Mouse (Mus musculus) midbrain, embryonic 14.5 days (tissue): ENCODE results near the gene Ube2h. TPM values are rescaled to one million over a fixed set of nuclear protein-coding genes. Genes with fewer than 3 reads are reported as not detected.

Experiments used
- ATAC-seq: fragments of 200-750 bp; cut with Nextera tagmentation; 2 replicates; pipeline ENCODE4 v1.8.0; 2017; ENCODE audit warnings: moderate number of reproducible peaks, moderate library complexity; ENCODE audit not compliant: low FRiP score, low TSS enrichment
- DNase-seq: peaks from one replicate; pipeline ENCODE4 v3.0.0-alpha.2; 2015
- H3K27ac ChIP-seq: fragments of 300-500 bp; sonication (generic); replicated peaks from 2 replicates; pipeline ENCODE4 v1.5.1; 2014; ENCODE audit warnings: mild to moderate bottlenecking, low read depth, low read length, moderate library complexity
- H3K27me3 ChIP-seq: fragments of 300-500 bp; sonication (generic); 2 replicates; pipeline ENCODE4 v1.6.1; 2014; ENCODE audit warnings: low read length, control low read depth, mixed read lengths; ENCODE audit not compliant: control insufficient read depth, insufficient read depth
- H3K36me3 ChIP-seq: fragments of 300-500 bp; sonication (generic); 2 replicates; pipeline ENCODE4 v1.6.1; 2014; ENCODE audit warnings: low read length, control low read depth; ENCODE audit not compliant: control insufficient read depth, insufficient read depth
- H3K4me1 ChIP-seq: fragments of 300-500 bp; sonication (generic); 2 replicates; pipeline ENCODE4 v1.6.1; 2014; ENCODE audit warnings: mild to moderate bottlenecking, antibody characterized with exemption, low read length, control low read depth; ENCODE audit not compliant: control insufficient read depth, insufficient read depth
- H3K4me2 ChIP-seq: fragments of 300-500 bp; sonication (generic); 2 replicates; pipeline ENCODE4 v1.6.1; 2014; ENCODE audit warnings: mild to moderate bottlenecking, low read length, moderate library complexity
- H3K4me3 ChIP-seq: fragments of 300-500 bp; sonication (generic); replicated peaks from 2 replicates; pipeline ENCODE4 v1.5.1; 2014; ENCODE audit warnings: low read depth, low read length
- H3K9ac ChIP-seq: fragments of 300-500 bp; sonication (generic); replicated peaks from 2 replicates; pipeline ENCODE4 v1.6.1; 2014; ENCODE audit warnings: mild to moderate bottlenecking, low read length, moderate library complexity
- H3K9me3 ChIP-seq: fragments of 300-500 bp; sonication (generic); 2 replicates; pipeline ENCODE4 v1.6.1; 2016; ENCODE audit warnings: low read length, control low read depth, mixed read lengths; ENCODE audit not compliant: control insufficient read depth
- WGBS: fragments of 180-500 bp; shearing (Covaris S2); extraction: QIAGEN DNeasy Blood & Tissue Kit; methylation state at CpG from one replicate; pipeline ENCODE4 v1.1.7; 2014; 5-methylcytosine and 5-hydroxymethylcytosine counted together
- polyA plus RNA-seq: library from polyadenylated mRNA; unstranded; fragments of >200 nt; fragmentation: Nextera tagmentation; extraction: Ambion mirVana; gene quantifications from 2 replicates; pipeline ENCODE4 v1.2.1, GENCODE M21; 2014

Gene Ube2h
- polyA plus RNA-seq, 1 experiment from 2014 or later, result 76.5 TPM

DNA sequence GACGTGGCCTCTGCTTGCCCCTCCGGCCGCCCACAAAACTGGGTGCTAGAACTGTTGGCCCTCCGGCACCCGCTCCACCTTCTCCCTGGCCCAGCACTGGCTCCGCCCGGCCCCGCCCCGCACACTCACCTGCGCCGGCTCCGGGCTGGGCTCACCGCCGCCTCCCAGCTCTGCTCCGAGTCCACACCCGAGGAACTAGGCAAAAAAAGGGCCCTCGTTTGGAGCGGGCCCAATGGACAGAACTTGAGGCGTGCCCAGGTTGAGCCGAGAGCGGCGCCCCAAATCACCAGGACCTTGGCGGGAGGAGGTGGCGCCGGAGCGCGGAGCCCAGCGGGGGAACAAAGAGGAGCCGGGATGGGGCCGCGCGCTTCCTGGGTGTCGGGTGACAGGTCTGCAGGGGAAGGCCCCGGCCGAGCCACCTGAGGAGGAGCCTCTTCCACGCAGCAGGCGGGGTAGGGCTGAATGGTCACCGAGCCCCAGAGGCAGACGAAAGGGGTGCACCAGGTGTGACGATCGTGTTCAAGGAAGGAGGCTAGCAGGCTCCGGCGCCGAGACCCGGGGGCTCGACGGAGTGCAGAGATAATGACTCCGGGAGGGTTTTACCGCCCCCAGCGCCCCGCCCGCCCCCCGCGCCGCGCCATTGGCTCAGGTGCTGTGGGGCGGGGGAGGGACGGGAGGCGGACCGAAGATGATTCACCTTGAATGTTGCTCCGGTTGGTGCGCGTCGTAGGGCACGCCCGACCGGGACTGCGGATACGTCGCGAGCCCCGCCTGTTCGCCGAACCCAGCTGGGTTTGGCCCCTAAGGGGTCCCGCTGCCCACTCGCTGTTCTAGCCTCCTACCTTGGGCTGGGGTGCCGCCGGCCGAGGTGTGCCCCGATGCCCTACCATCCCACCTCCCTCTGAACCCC, 130.5 kb downstream of the Ube2h start:
- no peak for ATAC-seq

DNA sequence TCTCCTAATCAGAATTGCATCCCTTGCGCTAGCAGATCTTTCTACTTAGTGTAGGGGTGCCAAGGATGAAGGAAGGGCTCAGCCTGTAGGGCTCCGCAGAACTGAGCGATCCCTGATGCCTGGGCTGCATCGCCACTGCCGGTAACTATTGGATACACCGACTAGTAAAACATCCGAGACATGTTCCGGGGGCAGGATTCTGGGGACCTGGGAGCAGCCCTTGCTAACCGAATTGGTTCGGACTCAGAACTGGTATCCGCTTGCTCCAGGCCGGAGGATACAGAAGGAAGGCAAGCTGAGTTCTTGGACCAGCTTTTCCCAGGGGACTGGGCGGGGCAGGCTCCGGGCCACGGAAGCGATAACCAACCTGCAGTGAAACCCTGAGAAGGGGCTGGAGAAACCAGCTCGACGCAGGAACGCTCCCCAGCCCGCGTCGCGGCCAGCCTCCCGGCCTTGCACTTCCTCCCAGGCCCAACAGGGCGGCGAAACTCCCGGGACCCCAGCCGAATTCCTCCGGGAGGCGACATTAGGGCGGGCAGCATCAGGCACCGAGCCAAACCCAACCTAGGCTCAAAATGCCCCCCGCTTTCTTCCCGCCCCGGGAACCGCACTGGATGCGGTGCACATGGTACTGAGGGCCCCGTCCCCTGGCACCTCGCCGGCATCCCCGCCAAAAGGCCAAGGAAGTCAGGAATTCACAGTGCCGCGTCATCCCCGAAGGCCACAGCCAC, 131.4 kb downstream of the Ube2h start:
- ATAC-seq (no peak), DNase-seq (peak; percentile 67)
- Histone ChIP-seq H3K9me3 (no peaks in the 10 kb centered on the region), H3K4me3 (peak overlapping the region; percentile 19), H3K9ac (no peak overlapping the region), H3K4me2 (peak overlapping the region; percentile 39), H3K36me3 (no peaks in the 10 kb centered on the region), H3K4me1 (0 out of 2 replicates have a peak, but pooled peaks cover 19% of the 10 kb centered on the region), H3K27ac (no peak overlapping the region), H3K27me3 (peaks cover 81% of the 10 kb centered on the region)
- 2% methylated on average over 44 of the region's 44 CpGs for WGBS

More for the DNA sequence above, 130.5 kb downstream of the Ube2h start:
- WGBS, result under 1% methylated on average over 79 of the region's 80 CpGs
- no peaks in the 10 kb centered on the region for H3K9me3 ChIP-seq
- no peaks in the 10 kb centered on the region for H3K36me3 ChIP-seq
- peaks cover 90% of the 10 kb centered on the region for H3K27me3 ChIP-seq
- peak overlapping the region; percentile 19 for H3K4me3 ChIP-seq
- no peak overlapping the region for H3K27ac ChIP-seq
- H3K9ac ChIP-seq, result no peak overlapping the region
- DNase-seq, result peak; percentile 32
- peak overlapping the region; percentile 39 for H3K4me2 ChIP-seq
- 0 out of 2 replicates have a peak, but pooled peaks cover 22% of the 10 kb centered on the region for H3K4me1 ChIP-seq

DNA sequence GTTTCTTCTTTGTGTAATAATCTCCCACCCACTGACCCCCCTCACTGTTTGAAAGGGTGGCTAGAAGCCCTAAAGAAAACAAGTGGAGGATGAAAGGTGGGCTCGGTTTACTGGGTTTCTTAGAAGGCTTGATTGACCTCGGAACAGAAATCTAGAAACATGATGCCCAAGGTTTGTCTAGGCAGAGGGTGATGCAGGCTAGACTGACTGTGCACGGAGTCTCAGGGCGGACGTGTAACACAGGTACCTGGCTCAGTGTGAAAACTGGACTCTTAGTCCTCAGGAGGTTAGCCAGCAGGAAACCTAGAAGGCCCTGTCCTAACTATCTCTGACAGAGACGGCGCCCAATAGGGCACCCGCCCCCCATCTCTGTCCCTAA, 131.9 kb downstream of the Ube2h start:
- Histone ChIP-seq H3K9ac (no peak overlapping the region), H3K4me2 (no peak overlapping the region), H3K36me3 (no peaks in the 10 kb centered on the region), H3K27ac (no peak overlapping the region), H3K4me1 (0 out of 2 replicates have a peak, but pooled peaks cover 18% of the 10 kb centered on the region), H3K27me3 (peaks cover 78% of the 10 kb centered on the region), H3K9me3 (no peaks in the 10 kb centered on the region), H3K4me3 (no peak overlapping the region)
- ATAC-seq (no peak), DNase-seq (peak; percentile 33)
- 8% methylated on average over 8 of the region's 8 CpGs for WGBS

DNA sequence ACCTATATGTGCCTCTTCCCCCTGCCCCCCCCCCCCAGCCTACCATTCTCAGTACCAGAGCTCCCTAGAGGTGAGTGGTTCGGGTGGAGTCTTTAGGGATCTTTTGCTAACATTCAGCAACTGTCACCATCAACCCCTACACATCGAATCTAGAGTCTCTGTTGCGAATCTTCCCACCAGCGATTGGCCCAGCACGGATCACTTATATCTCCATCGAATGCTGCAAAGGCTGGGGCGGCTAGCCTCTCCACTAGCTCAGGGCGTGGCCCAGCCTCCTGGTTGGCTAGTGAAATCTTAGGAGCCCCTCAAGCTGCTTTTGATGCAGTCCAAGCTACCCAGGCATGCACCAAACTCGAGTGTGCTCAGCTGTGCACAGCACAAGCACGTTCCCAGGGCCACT, 132.4 kb downstream of the Ube2h start:
- no peak overlapping the region for H3K9ac ChIP-seq
- H3K4me2 ChIP-seq, result no peak overlapping the region
- H3K27me3 ChIP-seq, result peaks cover 73% of the 10 kb centered on the region
- peaks cover 23% of the 10 kb centered on the region; the same call in 1 of the 2 replicates for H3K4me1 ChIP-seq
- no peak overlapping the region for H3K4me3 ChIP-seq
- H3K36me3 ChIP-seq, result no peaks in the 10 kb centered on the region
- H3K27ac ChIP-seq, result no peak overlapping the region
- H3K9me3 ChIP-seq, result no peaks in the 10 kb centered on the region
- peak; percentile 39 for DNase-seq
- ATAC-seq, result no peak
- WGBS, result 23% methylated on average over 10 of the region's 10 CpGs

DNA sequence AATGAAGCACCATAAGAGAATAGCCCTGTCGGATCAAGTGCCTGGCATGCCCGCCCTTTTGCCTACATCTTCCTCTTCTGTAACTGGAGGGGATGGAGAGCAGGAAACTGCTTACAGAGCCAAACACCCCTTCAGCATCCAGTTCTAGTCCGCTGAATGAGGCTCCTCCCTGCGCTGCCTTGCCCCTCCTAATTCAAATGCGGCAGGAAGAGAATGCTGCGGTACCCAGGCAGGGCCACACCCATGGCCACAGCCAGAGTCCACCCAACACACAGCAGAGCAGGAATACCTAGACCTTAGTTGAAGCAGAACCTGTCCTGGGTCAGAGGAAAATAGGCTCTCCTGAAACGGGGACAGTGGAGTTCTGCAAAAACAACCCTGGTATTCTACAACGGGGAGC, 133.1 kb downstream of the Ube2h start:
- WGBS, result 34% methylated on average over 8 of the region's 8 CpGs
- DNase-seq (peak; percentile 9), ATAC-seq (no peak)
- H3K4me1 ChIP-seq, result peaks cover 26% of the 10 kb centered on the region; the same call in 1 of the 2 replicates
- H3K4me2 ChIP-seq, result no peak overlapping the region
- H3K4me3 ChIP-seq, result no peak overlapping the region
- no peaks in the 10 kb centered on the region for H3K9me3 ChIP-seq
- no peak overlapping the region for H3K27ac ChIP-seq
- no peak overlapping the region for H3K9ac ChIP-seq
- H3K27me3 ChIP-seq, result peaks cover 66% of the 10 kb centered on the region
- no peaks in the 10 kb centered on the region for H3K36me3 ChIP-seq

DNA sequence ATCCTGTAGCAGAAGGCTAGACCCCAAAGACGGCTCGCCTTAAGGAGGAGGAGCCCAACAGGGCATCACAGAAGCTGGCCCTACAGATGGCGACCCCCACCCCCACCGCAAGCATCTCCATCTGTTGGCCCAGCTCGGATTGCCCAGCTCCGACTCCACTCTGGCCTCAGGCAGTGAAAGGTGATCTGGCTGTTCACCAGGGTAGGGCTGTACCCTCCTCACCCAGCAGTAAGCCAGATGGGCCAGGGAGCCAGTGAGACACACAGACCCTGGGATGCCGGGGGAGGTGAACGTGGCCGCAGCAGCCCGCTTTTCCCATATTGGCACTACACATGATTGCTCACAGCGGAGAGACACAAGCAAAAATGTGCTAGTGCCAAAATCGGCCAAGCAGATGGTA, 135.2 kb downstream of the Ube2h start:
- no peak overlapping the region for H3K4me2 ChIP-seq
- DNase-seq (no peak), ATAC-seq (no peak)
- no peaks in the 10 kb centered on the region for H3K9me3 ChIP-seq
- 76% methylated on average over 12 of the region's 12 CpGs for WGBS
- no peak overlapping the region for H3K27ac ChIP-seq
- no peaks in the 10 kb centered on the region for H3K36me3 ChIP-seq
- H3K4me1 ChIP-seq, result peaks cover 16% of the 10 kb centered on the region; the same call in 1 of the 2 replicates
- H3K4me3 ChIP-seq, result no peak overlapping the region
- no peak overlapping the region for H3K9ac ChIP-seq
- H3K27me3 ChIP-seq, result peaks cover 45% of the 10 kb centered on the region

DNA sequence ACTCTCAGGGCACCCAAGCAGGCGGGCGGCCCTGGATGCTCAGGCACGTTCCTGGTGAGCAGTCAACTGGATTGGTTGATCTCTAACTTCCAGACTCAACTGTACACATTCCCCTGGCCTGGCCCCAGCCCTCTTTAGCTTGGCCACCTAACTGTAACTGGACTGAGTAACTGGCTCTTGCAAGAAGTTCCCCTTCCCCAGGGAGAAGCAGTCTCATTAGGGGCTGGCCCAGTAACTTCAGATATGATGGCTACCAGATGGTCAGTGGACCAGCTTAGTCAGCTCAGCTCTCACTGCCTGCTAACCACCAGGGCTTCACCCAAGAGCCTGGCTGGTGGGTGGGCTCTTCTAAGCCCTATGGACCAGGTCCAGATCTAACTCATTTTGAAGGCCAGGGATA, 136.1 kb downstream of the Ube2h start:
- Histone ChIP-seq H3K4me3 (no peak overlapping the region), H3K27me3 (peaks cover 37% of the 10 kb centered on the region), H3K4me2 (no peak overlapping the region), H3K9ac (no peak overlapping the region), H3K9me3 (no peaks in the 10 kb centered on the region), H3K27ac (no peak overlapping the region), H3K36me3 (no peaks in the 10 kb centered on the region), H3K4me1 (peaks cover 8% of the 10 kb centered on the region; the same call in 1 of the 2 replicates)
- DNase-seq (no peak), ATAC-seq (no peak)
- WGBS, result 95% methylated on average over 3 of the region's 3 CpGs

DNA sequence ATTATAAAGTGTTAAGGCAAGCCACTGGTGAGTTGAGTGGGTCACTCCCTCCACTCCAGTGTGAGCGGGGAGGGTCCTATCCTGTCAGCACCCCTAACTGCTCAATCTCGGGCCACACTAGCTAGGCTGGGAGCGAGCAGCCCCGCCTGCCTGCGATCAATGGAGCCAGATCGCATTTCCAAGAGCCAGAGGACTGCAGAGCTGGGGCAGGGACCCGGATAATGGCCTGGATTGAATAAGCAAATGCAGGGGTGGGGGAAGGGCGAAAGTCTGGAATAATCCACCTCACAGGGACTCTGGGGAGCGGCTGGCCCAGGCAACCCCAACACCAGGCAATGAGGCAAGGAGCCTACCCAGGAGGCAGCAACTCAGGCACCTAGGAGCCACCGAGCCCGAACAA, 137.1 kb downstream of the Ube2h start:
- Histone ChIP-seq H3K4me1 (peaks cover 8% of the 10 kb centered on the region; the same call in 1 of the 2 replicates), H3K4me3 (no peak overlapping the region), H3K4me2 (no peak overlapping the region), H3K9ac (no peak overlapping the region), H3K36me3 (no peaks in the 10 kb centered on the region), H3K9me3 (no peaks in the 10 kb centered on the region), H3K27ac (no peak overlapping the region), H3K27me3 (peaks cover 26% of the 10 kb centered on the region)
- ATAC-seq (no peak), DNase-seq (peak; percentile 67)
- 7% methylated on average over 11 of the region's 11 CpGs for WGBS
